Mouse (Mus musculus): ENCODE measurements around the gene Tifab.

Tifab gene

GRCm38 (mm10) chr13:56176310-56176709, 2.4 kb downstream of the Tifab start:
- no peak for DNase-seq (ENCODE audit: low spot score in 2 of 2)

GRCm38 (mm10) chr13:56175848-56176247, 2.8 kb downstream of the Tifab start:
- no peak for DNase-seq (ENCODE audit: low spot score in 2 of 2)

GRCm38 (mm10) chr13:56172901-56173545, 5.7 kb downstream of the Tifab start:
- DNase-seq (ENCODE audit: low spot score in 2 of 2) = no peak

- DNase-seq (ENCODE audit: low spot score in 2 of 2) = no peak
Measured at GRCm38 (mm10) chr13:56172106-56172505, 6.6 kb downstream of the Tifab start.

- no peak for DNase-seq (ENCODE audit: low spot score in 2 of 2)
Measured at GRCm38 (mm10) chr13:56168403-56168781, 10.3 kb downstream of the Tifab start.

- DNase-seq (ENCODE audit: low spot score in 2 of 2) = no peak
Measured at GRCm38 (mm10) chr13:56167446-56168402, 11.0 kb downstream of the Tifab start.

- no peak for DNase-seq (ENCODE audit: low spot score in 2 of 2)
Measured at GRCm38 (mm10) chr13:56165561-56165960, 13.1 kb downstream of the Tifab start.

- DNase-seq (ENCODE audit: low spot score in 2 of 2) = no peak
Measured at GRCm38 (mm10) chr13:56164372-56164771, 14.3 kb downstream of the Tifab start.

- no peak for DNase-seq (ENCODE audit: low spot score in 2 of 2)
Measured at GRCm38 (mm10) chr13:56163751-56164150, 14.9 kb downstream of the Tifab start.

- DNase-seq (ENCODE audit: low spot score in 2 of 2) = no peak
Measured at GRCm38 (mm10) chr13:56162859-56163258, 15.8 kb downstream of the Tifab start.

GRCm38 (mm10) chr13:56159614-56160363, 18.9 kb downstream of the Tifab start:
- no peak for DNase-seq (ENCODE audit: low spot score in 2 of 2)

GRCm38 (mm10) chr13:56159016-56159601, 19.6 kb downstream of the Tifab start:
- DNase-seq (ENCODE audit: low spot score in 2 of 2) = peak; percentile 47 to 77

- no peak for DNase-seq (ENCODE audit: low spot score in 2 of 2)
Measured at GRCm38 (mm10) chr13:56155671-56156070, 23.0 kb downstream of the Tifab start.

- DNase-seq (ENCODE audit: low spot score in 2 of 2) = no peak
Measured at GRCm38 (mm10) chr13:56155048-56155447, 23.6 kb downstream of the Tifab start.

- DNase-seq (ENCODE audit: low spot score in 2 of 2) = no peak
Measured at GRCm38 (mm10) chr13:56152773-56153460, 25.8 kb downstream of the Tifab start.

GRCm38 (mm10) chr13:56151404-56152226, 27.1 kb downstream of the Tifab start:
- peak; percentile 67 to 85 for DNase-seq (ENCODE audit: low spot score in 2 of 2)

GRCm38 (mm10) chr13:56145523-56145922, 33.2 kb downstream of the Tifab start:
- DNase-seq (ENCODE audit: low spot score in 2 of 2) = peak in 1 of 2 experiments; percentile 55

GRCm38 (mm10) chr13:56144021-56144420, 34.7 kb downstream of the Tifab start:
- DNase-seq (ENCODE audit: low spot score in 2 of 2) = no peak

- DNase-seq (ENCODE audit: low spot score in 2 of 2) = no peak
Measured at GRCm38 (mm10) chr13:56143151-56143513, 35.6 kb downstream of the Tifab start.

- DNase-seq (ENCODE audit: low spot score in 2 of 2) = no peak
Measured at GRCm38 (mm10) chr13:56142382-56143150, 36.1 kb downstream of the Tifab start.

Data from spleen, postnatal 4 days (tissue).